Mouse (Mus musculus) heart, embryonic 12.5 days (tissue): ENCODE measurements at regions not wholly inside any gene's neighbourhood (a gene's known extent, or its start where the extent isn't known, plus 50 kb on each side); places are given as distances from the start of the nearest gene placed in this dataset.

Experiments used
- ATAC-seq: fragments of 200-750 bp; cut with Nextera tagmentation; 2 replicates; pipeline ENCODE4 v1.8.0; 2017; ENCODE audit warnings: moderate TSS enrichment, moderate library complexity; ENCODE audit not compliant: insufficient number of reproducible peaks, low FRiP score
- H3K27ac ChIP-seq: fragments of 300-500 bp; sonication (generic); 2 replicates; pipeline ENCODE4 v1.5.1; 2016; ENCODE audit warnings: mild to moderate bottlenecking, moderate library complexity; ENCODE audit not compliant: poor library complexity, severe bottlenecking
- H3K27me3 ChIP-seq: fragments of 300-500 bp; sonication (generic); replicated peaks from 2 replicates; pipeline ENCODE4 v1.6.1; 2016; ENCODE audit warnings: mild to moderate bottlenecking, moderate library complexity
- H3K36me3 ChIP-seq: fragments of 300-500 bp; sonication (generic); 2 replicates; pipeline ENCODE4 v1.6.1; 2016; ENCODE audit warnings: mild to moderate bottlenecking, moderate library complexity
- H3K4me1 ChIP-seq: fragments of 300-500 bp; sonication (generic); replicated peaks from 2 replicates; pipeline ENCODE4 v1.6.1; 2016; ENCODE audit warnings: mild to moderate bottlenecking
- H3K4me2 ChIP-seq: fragments of 300-500 bp; sonication (generic); 2 replicates; pipeline ENCODE4 v1.6.1; 2016; ENCODE audit warnings: mild to moderate bottlenecking, moderate library complexity
- H3K4me3 ChIP-seq: fragments of 300-500 bp; sonication (generic); 2 replicates; pipeline ENCODE4 v1.5.1; 2016; ENCODE audit warnings: mild to moderate bottlenecking
- H3K9ac ChIP-seq: fragments of 300-500 bp; sonication (generic); 2 replicates; pipeline ENCODE4 v1.6.1; 2016; ENCODE audit warnings: mild to moderate bottlenecking, moderate library complexity
- H3K9me3 ChIP-seq: fragments of 300-500 bp; sonication (generic); replicated peaks from 2 replicates; pipeline ENCODE4 v1.6.1; 2016; ENCODE audit warnings: mild to moderate bottlenecking, moderate library complexity
- WGBS: fragments of 180-500 bp; shearing (Covaris S2); methylation state at CpG from one replicate; pipeline ENCODE4 v1.1.7; 2016; 5-methylcytosine and 5-hydroxymethylcytosine counted together

DNA sequence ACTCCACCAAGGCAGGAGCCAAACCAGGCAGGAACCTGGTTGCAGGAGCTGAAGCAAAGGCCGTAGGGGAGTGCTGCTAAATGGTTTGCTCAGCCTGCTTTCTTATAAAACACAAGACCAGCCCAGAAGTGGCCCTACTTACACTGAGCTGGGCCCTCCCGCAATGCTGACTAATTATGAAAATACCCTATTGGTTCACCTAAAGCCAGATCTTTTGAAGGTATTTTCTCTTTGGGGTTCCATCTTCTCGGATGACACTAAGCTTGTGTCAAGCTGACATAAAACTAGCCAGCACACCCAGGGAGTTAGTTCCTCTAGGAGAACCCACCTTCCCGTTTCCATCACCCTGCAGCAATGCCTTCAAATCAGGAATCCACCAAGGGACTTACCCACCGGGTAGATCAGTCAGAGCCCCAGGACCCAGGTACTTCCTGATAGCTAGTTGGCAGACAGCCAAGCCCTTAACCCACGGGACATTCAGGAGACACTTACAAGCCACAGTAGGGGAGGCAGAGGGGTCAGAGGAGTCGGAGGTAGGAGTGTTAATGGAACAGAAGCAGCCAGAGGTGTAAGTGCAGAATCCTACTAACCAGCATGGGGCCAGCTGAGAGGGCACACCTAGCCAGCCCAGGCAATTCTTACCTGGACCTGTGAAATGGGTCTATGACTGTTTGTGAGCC is 158.9 kb downstream of the Rab11fip4 start:
- no peak for ATAC-seq
- H3K9ac ChIP-seq = no peak overlapping the region
- WGBS = 52% methylated on average over 7 of the region's 7 CpGs

DNA sequence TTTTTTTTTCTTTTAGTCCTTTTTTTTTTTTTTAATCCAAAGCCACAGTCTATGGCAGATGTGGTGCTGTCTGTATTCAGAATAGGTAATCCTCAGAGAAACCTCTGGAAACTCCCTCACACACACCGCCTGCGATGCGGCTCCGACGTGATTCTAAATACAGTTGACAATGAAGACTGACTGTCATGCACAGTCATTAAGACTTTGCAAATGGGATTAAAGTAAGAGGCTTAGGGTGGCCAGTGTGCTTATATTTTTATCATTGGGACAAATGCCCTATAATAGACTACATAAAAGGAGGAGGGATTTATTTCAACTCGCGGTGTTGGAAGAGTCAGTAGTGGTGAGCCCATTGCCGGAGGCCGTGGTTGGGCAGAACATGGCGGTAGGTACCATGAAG is 158.1 kb downstream of the Rab11fip4 start:
- ATAC-seq = no peak

More for the DNA sequence above, 158.9 kb downstream of the Rab11fip4 start:
- Histone ChIP-seq H3K4me2 (no peak overlapping the region), H3K4me3 (no peak overlapping the region), H3K36me3 (no peaks in the 10 kb centered on the region), H3K27ac (no peak overlapping the region), H3K27me3 (no peaks in the 10 kb centered on the region), H3K9me3 (0 out of 2 replicates have a peak, but pooled peaks cover 3% of the 10 kb centered on the region), H3K4me1 (peaks cover 29% of the 10 kb centered on the region)

DNA sequence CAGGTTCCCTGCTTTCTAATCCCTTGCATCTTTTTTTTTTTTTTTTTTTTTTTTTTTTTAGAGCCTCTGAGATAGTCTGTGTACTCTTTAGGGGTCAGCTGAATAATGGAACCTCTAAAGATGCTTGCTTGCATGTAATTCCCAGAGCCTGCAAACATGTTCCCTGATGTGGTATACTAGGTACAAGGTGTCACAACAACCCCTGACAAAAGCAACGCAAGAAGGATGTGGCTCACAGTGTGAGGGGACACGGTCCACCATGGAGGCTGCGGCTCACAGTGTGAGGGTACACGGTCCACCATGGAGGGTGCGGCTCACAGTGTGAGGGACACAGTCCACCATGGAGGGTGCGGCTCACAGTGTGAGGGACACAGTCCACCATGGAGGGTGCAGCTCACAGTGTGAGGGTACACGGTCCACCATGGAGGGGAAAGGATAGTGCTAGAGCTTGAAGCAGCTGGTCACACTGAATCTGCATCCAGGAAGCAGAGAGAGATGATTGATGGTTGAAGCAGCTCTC is 157.7 kb downstream of the Rab11fip4 start:
- no peak overlapping the region for H3K27ac ChIP-seq
- no peak overlapping the region for H3K4me2 ChIP-seq
- no peak overlapping the region for H3K9ac ChIP-seq
- H3K9me3 ChIP-seq = 0 out of 2 replicates have a peak, but pooled peaks cover 3% of the 10 kb centered on the region
- H3K4me1 ChIP-seq = peaks cover 29% of the 10 kb centered on the region
- H3K4me3 ChIP-seq = no peak overlapping the region
- no peak for ATAC-seq
- no peaks in the 10 kb centered on the region for H3K27me3 ChIP-seq
- 93% methylated on average over 7 of the region's 7 CpGs for WGBS
- H3K36me3 ChIP-seq = no peaks in the 10 kb centered on the region

More for the DNA sequence above, 158.1 kb downstream of the Rab11fip4 start:
- no peak overlapping the region for H3K9ac ChIP-seq
- H3K27me3 ChIP-seq = no peaks in the 10 kb centered on the region
- peaks cover 29% of the 10 kb centered on the region for H3K4me1 ChIP-seq
- 96% methylated on average over 10 of the region's 10 CpGs for WGBS
- H3K4me2 ChIP-seq = no peak overlapping the region
- no peak overlapping the region for H3K27ac ChIP-seq
- no peak overlapping the region for H3K4me3 ChIP-seq
- H3K36me3 ChIP-seq = no peaks in the 10 kb centered on the region
- 0 out of 2 replicates have a peak, but pooled peaks cover 3% of the 10 kb centered on the region for H3K9me3 ChIP-seq

DNA sequence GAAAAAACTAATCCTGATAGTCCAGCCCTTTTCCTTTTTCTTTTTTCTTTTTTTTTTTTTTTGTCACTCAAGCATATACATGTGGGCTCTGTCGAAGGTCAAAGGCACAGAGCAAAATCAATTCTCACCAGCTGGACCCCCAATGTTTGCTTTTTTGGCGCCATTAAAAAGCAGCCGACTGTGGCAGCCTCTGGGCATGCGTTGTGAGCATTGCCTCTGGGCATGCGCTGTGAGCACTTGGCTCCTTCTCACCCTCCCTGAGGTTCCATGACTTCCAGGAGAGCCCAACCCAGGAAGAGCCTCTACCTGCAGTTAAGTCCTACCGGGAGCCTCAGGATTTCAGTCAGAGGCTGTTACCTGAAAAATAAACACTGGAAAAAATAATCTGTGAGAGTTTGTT is 156.8 kb downstream of the Rab11fip4 start:
- peaks cover 25% of the 10 kb centered on the region for H3K4me1 ChIP-seq

More for the DNA sequence above, 156.8 kb downstream of the Rab11fip4 start:
- Histone ChIP-seq H3K4me2 (no peak overlapping the region), H3K9me3 (0 out of 2 replicates have a peak, but pooled peaks cover 3% of the 10 kb centered on the region), H3K9ac (no peak overlapping the region), H3K27me3 (no peaks in the 10 kb centered on the region), H3K4me3 (no peak overlapping the region), H3K27ac (no peak overlapping the region), H3K36me3 (no peaks in the 10 kb centered on the region)
- WGBS = 83% methylated on average over 6 of the region's 6 CpGs
- no peak for ATAC-seq
